Mouse (Mus musculus) right cerebral cortex, postnatal 25 days (tissue): ENCODE measurements at regions not wholly inside any gene's neighbourhood (a gene's known extent, or its start where the extent isn't known, plus 50 kb on each side); places are given as distances from the start of the nearest gene placed in this dataset.

Experiments used
- DNase-seq: peaks from one replicate; pipeline ENCODE4 v3.0.0; 2022

- DNase-seq: peak; percentile 81
Observed at GRCm38 (mm10) chr14:40308316-40308715, 584.8 kb downstream of the Sh2d4b start.

GRCm38 (mm10) chr14:40279194-40279593 is 613.9 kb downstream of the Sh2d4b start:
- DNase-seq: no peak

GRCm38 (mm10) chr14:40275331-40275730 is 617.7 kb downstream of the Sh2d4b start:
- DNase-seq: no peak

- DNase-seq: no peak
Observed at GRCm38 (mm10) chr14:40261646-40262045, 631.4 kb downstream of the Sh2d4b start.

- DNase-seq: no peak
Observed at GRCm38 (mm10) chr14:40232084-40232483, 661.0 kb downstream of the Sh2d4b start.

- DNase-seq: no peak
Observed at GRCm38 (mm10) chr14:40224331-40224730, 668.7 kb downstream of the Sh2d4b start.
